Mouse (Mus musculus): ENCODE data around the gene Cstf3. TPM values are rescaled to one million over a fixed set of nuclear protein-coding genes. Genes with fewer than 3 reads are reported as not detected.

Gene Cstf3
- 11.6 and 13.8 TPM in 2 replicates for total RNA-seq (2012; rRNA removed)
- polyA plus RNA-seq (2012; ENCODE audit: insufficient read depth in 1 of 2, insufficient read length in 2 of 2, low read depth in 1 of 2, low replicate concordance in 2 of 2, missing spikeins in 1 of 2) = 100 to 1,000 TPM in 1 of 2 experiments, 10 to 100 TPM in 1; 35.7 to 126 TPM

GRCm38 (mm10) chr2:104590068-104590828 lies at the start of gene Cstf3:
Gene Cstf3 (plus strand): TSS chr2:104590523.
- peak within 1 kb of the TSS; percentile 85 for H3K9ac ChIP-seq (ENCODE audit: control insufficient read depth, low read depth, low read length, poor library complexity, severe bottlenecking)
- peak; percentile 99 for DNase-seq (ENCODE audit: low read depth, low spot score)
- H3K27me3 ChIP-seq (ENCODE audit: control insufficient read depth in 1 of 2, insufficient read depth in 2 of 2, low read length in 2 of 2) = no peaks in the 10 kb centered on the region
- H3K36me3 ChIP-seq (ENCODE audit: control insufficient read depth in 1 of 2, insufficient read depth in 2 of 2, low read length in 2 of 2) = peaks cover 3 to 32% of the 10 kb centered on the region in 2 experiments; a peak in 3 of 4 replicates
- peak within 1 kb of the TSS; percentile 55 for H3K27ac ChIP-seq (ENCODE audit: control insufficient read depth, low read depth, low read length)
- peaks cover 10 to 20% of the 10 kb centered on the region in 2 experiments for H3K4me1 ChIP-seq (ENCODE audit: control insufficient read depth in 1 of 2, insufficient read depth in 2 of 2, low read length in 2 of 2)
- H3K79me2 ChIP-seq (ENCODE audit: control insufficient read depth, insufficient read depth, low read length, poor library complexity) = peaks cover 39% of the 10 kb centered on the region
- TF ChIP-seq POLR2A (IDR thresholded peaks at IDR 0.05; ENCODE audit: control insufficient read depth in 1 of 2, insufficient read depth in 1 of 2, low read depth in 1 of 2, low read length in 2 of 2, poor library complexity in 1 of 2) = peak in 1 of 2 experiments; percentile 79; a peak in 2 of 4 replicates
- TF ChIP-seq MAZ (IDR thresholded peaks at IDR 0.05; ENCODE audit: low read depth, low read length) = no peak
- TF ChIP-seq ZMIZ1 (IDR thresholded peaks at IDR 0.05; ENCODE audit: low read depth, low read length) = no peak
- TF ChIP-seq ZNF384 (IDR thresholded peaks at IDR 0.05; ENCODE audit: low read depth, low read length) = no peak; the same call in 1 of the 2 replicates
- peak; percentile 8; the same call in 1 of the 2 replicates for TF ChIP-seq TCF12 (IDR thresholded peaks at IDR 0.05; ENCODE audit: low read depth, low read length)
- peak; percentile 77; the same call in 1 of the 2 replicates for TF ChIP-seq E2F4 (IDR thresholded peaks at IDR 0.05; ENCODE audit: borderline replicate concordance, low read depth, low read length)
- peak; percentile 75 for TF ChIP-seq KAT2A (conservative IDR thresholded peaks at IDR 0.05; ENCODE audit: low read depth, low read length)
- TF ChIP-seq POLR2AphosphoS2 (IDR thresholded peaks at IDR 0.05; ENCODE audit: low read length) = 0 out of 2 replicates have a peak, but pooled peaks have one; percentile 29
- TF ChIP-seq TBP (IDR thresholded peaks at IDR 0.05; ENCODE audit: low read depth, low read length) = peak; percentile 63
- no peak for TF ChIP-seq POLR2AphosphoS5 (IDR thresholded peaks at IDR 0.05; ENCODE audit: borderline replicate concordance, low read depth, low read length)
- TF ChIP-seq MAFK (IDR thresholded peaks at IDR 0.05; ENCODE audit: borderline replicate concordance, low read depth, low read length) = no peak
- no peak for TF ChIP-seq ZKSCAN1 (IDR thresholded peaks at IDR 0.05; ENCODE audit: low read depth, low read length)
- peak; percentile 50; the same call in 1 of the 2 replicates for TF ChIP-seq ETS1 (IDR thresholded peaks at IDR 0.05; ENCODE audit: low read depth, low read length)
- TF ChIP-seq JUND (IDR thresholded peaks at IDR 0.05; ENCODE audit: low read depth, low read length) = no peak
- no peak for TF ChIP-seq ZC3H11A (IDR thresholded peaks at IDR 0.05; ENCODE audit: low read depth, low read length)
- peak; percentile 7; the same call in 1 of the 2 replicates for TF ChIP-seq MAX (IDR thresholded peaks at IDR 0.05; ENCODE audit: low read length)
- TF ChIP-seq GABPA (IDR thresholded peaks at IDR 0.05; ENCODE audit: low read depth, low read length) = no peak
- TF ChIP-seq GATA1 (IDR thresholded peaks at IDR 0.05; ENCODE audit: low read depth, low read length) = no peak
- TF ChIP-seq MYC (IDR thresholded peaks at IDR 0.05; ENCODE audit: low read depth, low read length) = peak; percentile 28; the same call in 1 of the 2 replicates
- no peak for TF ChIP-seq CTCF (IDR thresholded peaks at IDR 0.05 in 2 of 3, conservative IDR thresholded peaks at IDR 0.05 in 1 of 3; ENCODE audit: control insufficient read depth in 1 of 3, insufficient read depth in 1 of 3, low read depth in 2 of 3, low read length in 3 of 3, poor library complexity in 1 of 3, severe bottlenecking in 1 of 3)
- TF ChIP-seq CHD1 (IDR thresholded peaks at IDR 0.05; ENCODE audit: low read depth, low read length) = 0 out of 2 replicates have a peak, but pooled peaks have one; percentile 14
- TF ChIP-seq NRF1 (IDR thresholded peaks at IDR 0.05; ENCODE audit: insufficient read depth, low read depth, low read length, poor library complexity, severe bottlenecking) = peak; percentile 78
- TF ChIP-seq EP300 (IDR thresholded peaks at IDR 0.05; ENCODE audit: low read depth in 1 of 2, low read length in 2 of 2) = no peak; a peak in 1 of 4 replicates
- peak; percentile 96 for TF ChIP-seq ELF1 (IDR thresholded peaks at IDR 0.05; ENCODE audit: low read depth, low read length)
- TF ChIP-seq USF2 (IDR thresholded peaks at IDR 0.05; ENCODE audit: borderline replicate concordance in 1 of 2, insufficient read depth in 1 of 2, low read depth in 1 of 2, low read length in 2 of 2) = no peak
- peak; percentile 56; the same call in 1 of the 2 replicates for TF ChIP-seq NELFE (IDR thresholded peaks at IDR 0.05; ENCODE audit: low read depth, low read length)
- TF ChIP-seq BHLHE40 (IDR thresholded peaks at IDR 0.05; ENCODE audit: borderline replicate concordance, low read depth, low read length) = no peak
- peak; percentile 86 for TF ChIP-seq SIN3A (IDR thresholded peaks at IDR 0.05; ENCODE audit: low read length)
- TF ChIP-seq SMC3 (IDR thresholded peaks at IDR 0.05; ENCODE audit: low read depth, low read length) = no peak
- peak; percentile 90 for TF ChIP-seq HCFC1 (IDR thresholded peaks at IDR 0.05; ENCODE audit: low read depth, low read length)
- TF ChIP-seq RCOR1 (IDR thresholded peaks at IDR 0.05; ENCODE audit: low read depth, low read length) = 0 out of 2 replicates have a peak, but pooled peaks have one; percentile 19
- 0 out of 2 replicates have a peak, but pooled peaks have one; percentile 56 for TF ChIP-seq UBTF (IDR thresholded peaks at IDR 0.05; ENCODE audit: borderline replicate concordance, insufficient read depth, low read depth, low read length)
- no peaks in the 10 kb centered on the region for H3K9me3 ChIP-seq (replicated peaks; ENCODE audit: insufficient read depth, low read length)
- H3K4me3 ChIP-seq (ENCODE audit: control insufficient read depth in 1 of 2, insufficient read depth in 1 of 2, low read depth in 2 of 2, low read length in 2 of 2) = peak within 1 kb of the TSS; percentile 94 to 97

All from MEL (cell line).